Mouse (Mus musculus): Measurements from ENCODE around the gene Wipf2.

DNA sequence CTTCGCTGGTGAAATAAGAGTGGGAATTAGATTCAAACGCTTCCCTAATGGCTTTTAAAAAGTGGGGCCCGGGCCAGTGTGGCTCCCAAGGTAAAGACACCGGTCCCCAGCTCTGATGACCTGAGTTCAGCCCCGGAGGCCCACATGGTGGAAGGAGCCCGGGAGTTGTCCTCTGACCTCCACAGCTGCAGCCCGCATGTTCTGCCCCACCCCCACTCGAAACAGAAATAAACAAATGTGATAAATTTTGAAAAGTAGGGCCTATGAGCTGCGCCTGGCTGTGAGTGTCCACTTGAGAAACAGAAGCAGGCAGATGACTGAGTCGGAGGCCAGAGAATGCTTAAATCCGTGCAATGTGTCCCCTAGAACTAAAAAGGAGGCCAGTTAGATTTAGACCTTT is 50.8 kb downstream of the Wipf2 start:
- TF ChIP-seq GATA1 (IDR thresholded peaks at IDR 0.05; ENCODE audit: low read length) (no peak), TAL1 (IDR thresholded peaks at IDR 0.05; ENCODE audit: low read length) (no peak)
